Mouse (Mus musculus) myocyte (in vitro differentiated cells): ENCODE results near the gene Lrg1.

Experiments used
- CEBPB ChIP-seq: IDR thresholded peaks from 2 replicates; pipeline ENCODE4 v1.6.1; 2011; ENCODE audit warnings: mild to moderate bottlenecking, moderate library complexity; ENCODE audit not compliant: poor library complexity, insufficient read depth, severe bottlenecking
- E2F4 ChIP-seq: IDR thresholded peaks from one replicate; pipeline ENCODE4 v1.6.1; 2011; ENCODE audit warnings: mild to moderate bottlenecking, control low read depth, moderate library complexity; ENCODE audit not compliant: insufficient read depth
- MAX ChIP-seq: IDR thresholded peaks from one replicate; pipeline ENCODE4 v1.6.1; 2011; ENCODE audit warnings: low read depth, mild to moderate bottlenecking, control low read depth
- MYOD1 ChIP-seq, 3 experiments: IDR thresholded peaks; one replicate each; pipeline ENCODE4 v1.6.1; 2011; ENCODE audit warnings: control low read depth in 2 of 3, low read depth in 2 of 3, mild to moderate bottlenecking in 2 of 3, moderate library complexity in 1 of 3; ENCODE audit not compliant: insufficient read length in 2 of 3, control insufficient read depth in 1 of 3
- MYOG ChIP-seq, 3 experiments: IDR thresholded peaks; one replicate each; pipeline ENCODE4 v1.6.1; 2011; ENCODE audit warnings: control low read depth in 2 of 3, low read depth in 2 of 3, mild to moderate bottlenecking in 2 of 3; ENCODE audit not compliant: insufficient read length in 2 of 3, control insufficient read depth in 1 of 3, insufficient read depth in 1 of 3
- POLR2A ChIP-seq: IDR thresholded peaks from one replicate; pipeline ENCODE4 v1.6.1; 2011; ENCODE audit warnings: low read depth, mild to moderate bottlenecking, control low read depth, moderate library complexity; ENCODE audit not compliant: insufficient read length
- POLR2AphosphoS2 ChIP-seq: IDR thresholded peaks from one replicate; pipeline ENCODE4 v1.6.1; 2011; ENCODE audit warnings: low read depth, control low read depth; ENCODE audit not compliant: insufficient read length
- USF1 ChIP-seq: IDR thresholded peaks from one replicate; pipeline ENCODE4 v1.6.1; 2011; ENCODE audit warnings: low read depth, mild to moderate bottlenecking, control low read depth, moderate library complexity

GRCm38 (mm10) chr17:56171456-56171855 lies 49.7 kb upstream of the Lrg1 start:
- no peak for TF ChIP-seq E2F4
- TF ChIP-seq POLR2A, result no peak
- TF ChIP-seq MYOD1 (IDR thresholded peaks at IDR 0.05; ENCODE audit: control insufficient read depth in 1 of 3, insufficient read length in 2 of 3, low read depth in 2 of 3), result no peak
- TF ChIP-seq USF1, result no peak
- TF ChIP-seq POLR2AphosphoS2, result no peak
- no peak for TF ChIP-seq MAX
- no peak for TF ChIP-seq MYOG (IDR thresholded peaks at IDR 0.05; ENCODE audit: control insufficient read depth in 1 of 3, insufficient read depth in 1 of 3, insufficient read length in 2 of 3, low read depth in 2 of 3)
- TF ChIP-seq CEBPB, result no peak
